Mouse (Mus musculus) ES-E14 (cell line): ENCODE data around the gene Gpr173. TPM values are rescaled to one million over a fixed set of nuclear protein-coding genes. Genes with fewer than 3 reads are reported as not detected.

Source experiments
- DNase-seq: peaks from one replicate; pipeline ENCODE4 v3.0.0-alpha.2; 2013; ENCODE audit warnings: low read depth, low spot score
- H3K27ac ChIP-seq: 2 replicates; pipeline ENCODE4 v1.5.1; 2012; ENCODE audit warnings: low read depth, mild to moderate bottlenecking, low read length, moderate library complexity, mixed read lengths; ENCODE audit not compliant: poor library complexity, insufficient read depth, severe bottlenecking
- H3K36me3 ChIP-seq: 2 replicates; pipeline ENCODE4 v1.6.1; 2012; ENCODE audit warnings: mild to moderate bottlenecking, low read length, moderate library complexity, mixed read lengths; ENCODE audit not compliant: control insufficient read depth, poor library complexity, insufficient read depth, severe bottlenecking
- H3K4me1 ChIP-seq, 2 experiments: fragments of 150-350 bp in 1 of 2; sonication (generic) in 1 of 2; 2 replicates each; pipeline ENCODE4 v1.6.1; 2012; ENCODE audit warnings: low read length in 2 of 2, mild to moderate bottlenecking in 1 of 2, mixed read lengths in 1 of 2; ENCODE audit not compliant: control insufficient read depth in 2 of 2, insufficient read depth in 2 of 2, poor library complexity in 1 of 2
- H3K4me3 ChIP-seq, 2 experiments: fragments of 150-350 bp in 1 of 2; sonication (generic) in 1 of 2; 2 replicates each; pipeline ENCODE4 v1.5.1; 2012; ENCODE audit warnings: low read length in 2 of 2, low read depth in 1 of 2, mild to moderate bottlenecking in 1 of 2, mixed read lengths in 1 of 2; ENCODE audit not compliant: insufficient read depth in 1 of 2, poor library complexity in 1 of 2, severe bottlenecking in 1 of 2
- H3K9ac ChIP-seq: 2 replicates; pipeline ENCODE4 v1.6.1; 2012; ENCODE audit warnings: low read depth, mild to moderate bottlenecking, low read length, mixed read lengths; ENCODE audit not compliant: poor library complexity, insufficient read depth, severe bottlenecking
- H3K9me3 ChIP-seq: fragments of 150-350 bp; sonication (generic); 2 replicates; pipeline ENCODE4 v1.6.1; 2012; ENCODE audit warnings: low read depth, mild to moderate bottlenecking, low read length; ENCODE audit not compliant: control insufficient read depth, insufficient read depth
- CHD2 ChIP-seq: IDR thresholded peaks from 2 replicates; pipeline ENCODE4 v1.6.1; 2014; ENCODE audit warnings: mild to moderate bottlenecking, low read depth, low read length, inconsistent platforms
- HCFC1 ChIP-seq: IDR thresholded peaks from 2 replicates; pipeline ENCODE4 v1.6.1; 2012; ENCODE audit warnings: low read length, inconsistent platforms, borderline replicate concordance; ENCODE audit not compliant: insufficient read depth
- MAFK ChIP-seq: IDR thresholded peaks from 2 replicates; pipeline ENCODE4 v1.6.1; 2014; ENCODE audit warnings: mild to moderate bottlenecking, low read depth, low read length, inconsistent platforms; ENCODE audit not compliant: insufficient read depth
- ZC3H11A ChIP-seq: IDR thresholded peaks from 2 replicates; pipeline ENCODE4 v1.6.1; 2012; ENCODE audit warnings: low read depth, mild to moderate bottlenecking, inconsistent platforms, low read length, borderline replicate concordance
- ZNF384 ChIP-seq: IDR thresholded peaks from 2 replicates; pipeline ENCODE4 v1.6.1; 2012; ENCODE audit warnings: low read depth, low read length, inconsistent platforms
- in situ Hi-C, 2 experiments: fragments of 600-800 bp; cut with MboI; formaldehyde crosslinking; loops; one replicate each; pipeline ENCODE4 v1.15.1; 2025; ENCODE audit warnings: low sequenced_read_pairs in 2 of 2, inconsistent platforms in 1 of 2; ENCODE audit not compliant: unreplicated experiment in 2 of 2
- total RNA-seq: library from RNA; depleted of rRNA; stranded (reverse); fragments of 300-350 nt; gene quantifications from 2 replicates; pipeline ENCODE4 v1.2.3, GENCODE M21; 2012; rRNA removed

Gene Gpr173
- total RNA-seq: 2.2 and 3.0 TPM in 2 replicates

GRCm38 (mm10) chrX:152368397-152369273 is at the start of gene Gpr173:
Gene Gpr173 (minus strand): TSS chrX:152368704.
- Histone ChIP-seq H3K9me3 (no peaks in the 10 kb centered on the region), H3K36me3 (no peaks in the 10 kb centered on the region), H3K27ac (peak within 1 kb of the TSS; percentile 34; the same call in 1 of the 2 replicates), H3K4me1 (no peaks in the 10 kb centered on the region), H3K4me3 (peak within 1 kb of the TSS; percentile 56 to 76), H3K9ac (peak within 1 kb of the TSS; percentile 72)
- peak; percentile 39 for DNase-seq
- in situ Hi-C loops: no loop called here
- TF ChIP-seq MAFK (no peak), ZC3H11A (no peak), ZNF384 (no peak), CHD2 (no peak), HCFC1 (no peak)

GRCm38 (mm10) chrX:152403251-152403650 is 34.7 kb upstream of the Gpr173 start:
- Histone ChIP-seq H3K4me3 (no peak overlapping the region), H3K9me3 (no peaks in the 10 kb centered on the region), H3K27ac (no peak overlapping the region), H3K4me1 (no peaks in the 10 kb centered on the region), H3K9ac (no peak overlapping the region), H3K36me3 (no peaks in the 10 kb centered on the region)
- no peak for DNase-seq
- in situ Hi-C loops: no loop called here
- TF ChIP-seq HCFC1 (no peak), ZNF384 (no peak), ZC3H11A (no peak)

GRCm38 (mm10) chrX:152400096-152400495 is 31.6 kb upstream of the Gpr173 start:
- no peaks in the 10 kb centered on the region for H3K4me1 ChIP-seq
- no peak for DNase-seq
- in situ Hi-C loops: no loop called here

GRCm38 (mm10) chrX:152368054-152368396 is 479 bp downstream of the Gpr173 start:
- peak overlapping the region; percentile 56 to 76 for H3K4me3 ChIP-seq
- TF ChIP-seq CHD2: no peak
- no peak for TF ChIP-seq ZC3H11A
- no peak for TF ChIP-seq ZNF384
- no peak for TF ChIP-seq HCFC1
- no peak for TF ChIP-seq MAFK
- H3K4me1 ChIP-seq: no peaks in the 10 kb centered on the region
- peak overlapping the region; percentile 72 for H3K9ac ChIP-seq
- no peaks in the 10 kb centered on the region for H3K9me3 ChIP-seq
- H3K36me3 ChIP-seq: no peaks in the 10 kb centered on the region
- DNase-seq: no peak
- H3K27ac ChIP-seq: no peak overlapping the region
- in situ Hi-C loops: no loop called here

More at GRCm38 (mm10) chrX:152400096-152400495, 31.6 kb upstream of the Gpr173 start:
- H3K4me3 ChIP-seq: no peak overlapping the region
- no peaks in the 10 kb centered on the region for H3K9me3 ChIP-seq
- H3K9ac ChIP-seq: no peak overlapping the region
- no peak for TF ChIP-seq MAFK
- TF ChIP-seq CHD2: no peak
- no peak for TF ChIP-seq ZC3H11A
- no peak for TF ChIP-seq HCFC1
- TF ChIP-seq ZNF384: no peak
- no peaks in the 10 kb centered on the region for H3K36me3 ChIP-seq
- H3K27ac ChIP-seq: no peak overlapping the region
